Mouse (Mus musculus): ENCODE data around the gene Mfsd12.

DNA sequence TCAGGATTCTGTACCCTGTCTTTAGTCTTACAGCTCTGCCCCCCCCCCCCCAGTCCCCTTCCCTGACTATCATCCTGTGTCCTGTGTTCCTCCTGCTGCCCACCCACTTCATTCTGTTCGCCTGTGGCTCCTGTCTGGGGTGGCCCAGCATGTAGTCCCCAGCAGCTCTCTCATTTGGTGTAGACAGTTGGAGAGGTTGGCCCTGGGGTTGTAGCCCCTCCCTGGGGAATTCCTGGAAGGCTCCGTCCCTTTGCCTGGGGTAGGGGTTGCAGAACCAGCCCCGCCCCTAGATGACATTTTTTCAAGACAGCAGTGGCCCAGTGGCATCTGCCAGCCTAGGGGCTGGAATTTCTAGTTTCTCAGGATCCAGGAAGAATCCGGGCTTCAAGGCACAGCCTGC lies 918 bp downstream of the Mfsd12 start:
- TF ChIP-seq CTCF (IDR thresholded peaks at IDR 0.05; ENCODE audit: low read depth) (no peak), EP300 (optimal IDR thresholded peaks at IDR 0.05) (no peak)
